Mouse (Mus musculus): Measurements from ENCODE around the gene Arhgap9.

Gene Arhgap9

DNA sequence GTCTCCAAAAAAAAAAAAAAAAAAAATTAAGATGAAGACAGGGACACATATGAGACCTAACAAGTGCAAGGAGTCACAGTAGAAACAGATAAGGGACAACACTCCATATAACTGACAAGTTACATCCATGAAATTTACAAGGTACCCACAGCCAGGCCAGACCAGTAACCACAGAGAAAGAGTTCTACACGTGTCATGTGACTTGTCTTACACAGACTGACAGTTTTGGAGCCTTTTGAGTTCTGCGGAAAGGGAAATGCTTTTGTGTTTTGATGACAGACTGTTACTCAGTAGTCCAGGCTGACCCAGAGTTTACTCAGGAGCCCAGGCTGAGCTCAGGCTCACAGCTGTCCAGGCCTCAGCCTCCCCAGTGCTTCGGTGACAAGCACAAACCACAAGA lies 21.3 kb downstream of the Arhgap9 start:
- DNase-seq (ENCODE audit: low spot score in 2 of 2), result no peak

DNA sequence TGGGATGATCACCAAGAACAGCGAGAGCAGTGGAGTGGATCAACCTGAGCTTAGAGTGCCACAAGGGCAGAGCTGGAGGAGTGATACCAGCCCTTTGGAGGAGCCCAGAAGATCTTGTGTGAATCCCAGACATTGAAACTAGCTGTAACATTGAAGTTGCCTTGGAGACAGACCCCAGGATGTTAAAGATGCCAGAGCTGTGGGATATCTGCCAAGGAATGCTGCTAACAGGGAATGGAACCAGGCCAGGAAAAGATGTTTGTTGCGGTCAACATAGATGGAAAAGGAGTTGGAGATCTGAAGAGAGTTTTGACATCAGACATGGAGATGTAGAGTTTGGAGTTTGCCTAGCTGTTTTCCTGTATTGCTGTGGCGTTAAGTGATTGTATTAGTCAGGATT lies 24.4 kb downstream of the Arhgap9 start:
- DNase-seq (ENCODE audit: low spot score in 2 of 2), result no peak

DNA sequence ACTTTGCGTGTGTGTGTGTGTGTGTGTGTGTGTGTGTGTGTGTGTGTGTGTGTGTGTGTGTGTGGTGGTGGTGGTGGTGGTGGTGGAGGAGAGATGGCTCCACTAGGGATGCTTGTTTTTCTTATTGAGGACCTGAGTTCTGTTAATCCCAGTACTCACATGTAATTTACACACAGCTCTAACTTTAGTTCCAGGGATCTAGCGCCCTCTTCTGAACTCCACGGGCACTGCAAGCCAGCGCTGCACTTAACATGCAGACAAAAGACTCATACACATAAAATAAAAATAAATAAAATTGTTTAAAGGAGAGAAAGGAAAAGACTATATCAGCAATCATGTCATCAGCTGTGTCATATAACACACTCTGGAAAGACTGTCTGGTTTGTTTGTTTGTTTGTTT lies 27.2 kb downstream of the Arhgap9 start:
- no peak for DNase-seq (ENCODE audit: low spot score in 2 of 2)

DNA sequence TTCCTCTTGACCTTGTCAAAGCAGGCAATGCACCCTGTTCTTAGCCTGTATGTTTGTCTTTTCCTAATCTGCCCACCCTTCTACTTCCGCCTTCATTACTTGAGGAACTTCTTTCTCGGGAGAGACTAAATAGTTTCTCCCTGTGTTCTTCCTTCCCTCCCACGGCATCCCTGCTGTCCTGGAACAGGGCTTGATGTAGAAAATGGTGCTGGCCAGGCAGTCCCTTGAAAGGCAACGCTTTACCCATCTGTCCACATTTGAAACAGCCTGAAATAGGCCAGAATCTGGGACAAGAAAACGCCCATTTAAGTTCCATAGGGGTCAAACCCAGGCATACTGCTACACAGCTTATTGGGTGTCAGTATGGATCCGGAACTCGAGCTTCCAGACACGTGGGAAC lies 28.0 kb downstream of the Arhgap9 start:
- DNase-seq (ENCODE audit: low spot score in 2 of 2), result no peak

DNA sequence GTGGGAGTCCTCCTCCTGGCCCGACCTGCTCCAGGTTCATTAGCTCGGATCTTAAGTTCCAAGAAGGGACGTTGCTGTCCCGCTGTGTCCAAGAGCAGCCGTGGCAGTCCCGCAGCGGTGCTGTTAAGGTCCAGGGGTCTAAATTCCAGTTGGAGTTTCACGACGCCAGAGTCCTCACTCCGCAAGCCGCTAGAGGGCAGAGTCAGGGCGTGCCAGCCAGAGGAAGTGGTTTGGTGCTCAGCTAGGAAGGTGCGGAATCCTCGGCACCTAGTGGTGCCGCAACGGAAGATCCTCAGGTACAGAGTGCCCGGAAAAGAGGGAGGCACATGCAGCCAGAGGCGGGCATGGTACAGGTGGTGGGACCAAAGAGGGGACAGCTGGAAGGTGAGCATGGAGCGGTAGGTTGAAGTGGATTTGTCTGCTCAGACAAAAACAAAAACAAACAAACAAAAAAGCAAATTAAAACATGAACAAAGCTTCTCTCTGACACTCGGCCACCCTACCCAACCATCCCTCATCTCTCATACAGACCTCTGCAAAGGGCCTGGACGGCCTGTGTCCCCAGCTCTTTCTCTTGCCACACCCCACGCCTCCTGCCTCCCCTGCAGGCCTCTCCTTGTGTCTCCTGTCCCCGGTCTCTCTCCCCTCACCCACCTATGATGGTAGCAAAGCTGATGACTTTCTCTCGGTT lies 29.0 kb downstream of the Arhgap9 start:
- peak in 1 of 2 experiments; percentile 44 for DNase-seq (ENCODE audit: low spot score in 2 of 2)

DNA sequence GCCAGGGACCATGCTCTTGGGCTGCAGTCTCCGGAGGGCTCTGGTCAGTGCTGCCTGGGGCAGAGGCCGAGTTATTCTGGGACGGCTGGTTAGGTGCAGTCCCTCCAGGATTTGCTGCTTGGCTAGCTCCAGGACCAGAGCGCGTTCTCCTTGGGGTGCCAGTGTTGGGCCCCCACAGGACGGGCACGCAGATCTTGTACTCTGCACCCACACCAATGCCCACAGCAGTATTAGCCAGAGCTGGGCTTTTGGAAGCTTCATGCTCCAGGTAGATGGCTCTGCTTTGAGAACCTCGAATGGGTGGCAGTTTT lies 29.5 kb downstream of the Arhgap9 start:
- DNase-seq (ENCODE audit: low spot score in 2 of 2), result no peak

DNA sequence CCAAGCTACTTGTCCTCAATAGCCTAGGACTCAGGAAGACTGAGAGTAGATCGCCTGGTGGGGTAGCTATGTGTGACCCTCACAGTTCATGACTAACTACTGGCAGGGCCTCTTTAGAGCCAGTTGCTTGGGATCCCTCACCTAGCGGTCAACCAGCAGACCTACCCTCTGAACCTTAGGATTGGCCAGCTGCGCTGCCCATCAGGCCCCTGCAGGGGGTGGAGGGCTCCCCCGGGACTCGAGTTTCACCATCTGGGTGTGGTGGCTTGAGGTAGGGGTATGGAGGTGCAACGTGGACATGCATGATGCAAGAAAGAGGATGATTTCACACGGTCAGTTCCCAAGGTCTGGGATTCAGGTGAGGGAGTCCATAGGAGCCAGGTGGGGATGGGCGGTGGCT lies 30.0 kb downstream of the Arhgap9 start:
- DNase-seq (ENCODE audit: low spot score in 2 of 2), result no peak

DNA sequence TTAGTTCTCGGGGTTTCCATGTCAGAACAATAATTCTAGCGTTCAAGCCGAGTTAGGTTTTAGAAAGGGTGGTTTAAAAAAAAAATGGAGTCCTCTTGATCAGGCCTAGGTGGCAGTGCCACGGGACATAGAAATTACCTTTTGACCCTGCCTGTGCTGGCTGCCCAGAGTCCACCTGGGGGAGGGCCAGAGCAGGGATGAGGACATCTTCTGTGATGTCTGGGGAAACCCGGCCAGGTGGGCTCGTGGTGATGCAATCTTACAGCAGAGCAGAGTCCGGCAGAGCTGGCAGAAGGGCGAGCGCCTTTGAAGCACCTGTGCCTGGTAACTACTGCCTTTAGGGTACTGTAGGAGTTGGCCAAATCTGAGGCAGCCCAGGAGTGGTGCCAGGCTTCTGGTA lies 30.4 kb downstream of the Arhgap9 start:
- no peak for DNase-seq (ENCODE audit: low spot score in 2 of 2)

DNA sequence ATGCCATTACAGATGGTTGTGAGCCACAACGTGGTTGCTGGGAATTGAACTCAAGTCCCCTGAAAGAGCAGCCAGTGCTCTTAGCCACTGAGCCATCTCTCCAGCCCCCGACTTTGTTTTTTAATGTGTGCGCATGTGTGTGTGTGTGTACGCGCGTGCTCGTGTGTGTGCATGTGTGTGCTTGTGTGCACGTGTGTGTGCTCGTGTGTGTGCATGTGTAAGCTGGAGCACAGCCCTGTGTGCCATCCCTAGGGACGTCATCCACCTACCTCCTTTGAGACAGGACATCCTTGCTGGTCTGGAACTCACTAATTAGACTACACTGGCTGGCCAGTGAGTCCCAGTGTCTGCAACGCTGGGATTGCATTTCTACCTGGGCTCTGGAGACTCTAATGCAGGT lies 31.0 kb downstream of the Arhgap9 start:
- DNase-seq (ENCODE audit: low spot score in 2 of 2), result no peak

DNA sequence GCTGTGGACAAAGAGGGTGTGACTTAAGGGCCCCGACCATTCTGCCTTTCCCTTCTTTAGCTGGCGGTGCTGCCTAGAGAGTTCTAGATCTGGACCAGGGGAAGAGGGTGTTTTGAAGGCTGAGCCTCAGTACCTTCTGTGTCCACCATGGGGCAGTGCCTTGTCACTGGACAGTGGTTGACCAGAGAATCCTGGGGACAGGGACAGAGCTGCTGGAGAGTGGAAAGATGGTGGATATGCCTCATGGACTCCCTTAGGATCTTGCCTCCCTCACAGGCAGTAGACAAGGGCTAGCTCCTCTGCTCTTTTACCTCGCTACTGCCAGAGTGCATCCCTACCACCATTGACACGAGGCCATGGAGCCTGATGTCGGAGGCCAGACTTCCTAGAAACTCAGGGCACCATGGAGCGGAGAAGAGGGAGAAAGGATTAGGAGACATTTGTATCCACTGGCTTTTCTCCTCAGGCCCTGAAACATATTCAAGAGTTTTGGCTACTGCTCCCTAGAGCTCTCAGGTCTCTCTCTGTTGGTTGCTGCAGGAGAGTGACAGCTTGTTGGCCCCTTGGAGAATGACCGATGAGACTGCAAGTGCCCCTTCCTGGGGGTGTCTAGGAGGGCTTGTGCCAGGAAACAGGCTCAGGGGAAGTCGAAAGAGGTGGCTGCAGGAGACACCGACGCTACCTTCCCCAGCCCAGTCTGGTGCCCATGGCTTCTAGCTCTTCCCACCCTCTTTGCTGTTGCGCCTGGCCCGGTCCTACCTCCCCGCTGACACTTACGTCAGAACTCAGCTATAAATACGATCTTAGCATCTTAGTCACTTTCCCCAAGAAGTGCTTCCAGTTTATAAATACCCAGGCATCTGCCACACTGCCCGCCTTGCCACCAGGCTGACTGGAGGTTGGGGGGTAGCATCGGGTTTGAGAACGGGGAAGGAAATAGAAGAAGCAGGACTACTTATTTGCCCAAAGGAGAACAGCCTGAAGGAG lies 32.4 kb downstream of the Arhgap9 start, which contains the start of gene Inhbe:
Gene Inhbe (minus strand): TSS at position 503 of the 987 bp plus-strand sequence.
- peak; percentile 37 to 55 for DNase-seq (ENCODE audit: low spot score in 2 of 2)

DNA sequence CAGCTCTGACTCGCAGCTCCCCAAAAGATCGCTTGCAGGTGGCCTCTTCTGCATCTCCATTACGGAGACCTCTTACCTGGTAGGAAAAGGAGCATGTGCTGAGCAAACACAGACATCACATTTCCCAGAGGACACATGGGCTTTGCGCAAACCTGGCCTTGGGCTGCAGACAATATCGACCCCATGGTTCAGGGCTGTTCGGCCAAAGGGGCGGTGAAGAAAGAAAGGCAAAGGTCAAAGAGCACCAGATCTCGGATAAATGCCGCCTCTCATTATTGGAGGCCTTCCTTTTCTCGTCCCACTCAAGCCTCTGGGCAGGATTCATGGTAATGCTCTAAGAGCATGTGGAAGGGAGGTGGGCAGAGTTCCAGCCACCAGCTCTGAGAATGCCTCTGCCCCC lies 33.6 kb downstream of the Arhgap9 start:
- no peak for DNase-seq (ENCODE audit: low spot score in 2 of 2)

DNA sequence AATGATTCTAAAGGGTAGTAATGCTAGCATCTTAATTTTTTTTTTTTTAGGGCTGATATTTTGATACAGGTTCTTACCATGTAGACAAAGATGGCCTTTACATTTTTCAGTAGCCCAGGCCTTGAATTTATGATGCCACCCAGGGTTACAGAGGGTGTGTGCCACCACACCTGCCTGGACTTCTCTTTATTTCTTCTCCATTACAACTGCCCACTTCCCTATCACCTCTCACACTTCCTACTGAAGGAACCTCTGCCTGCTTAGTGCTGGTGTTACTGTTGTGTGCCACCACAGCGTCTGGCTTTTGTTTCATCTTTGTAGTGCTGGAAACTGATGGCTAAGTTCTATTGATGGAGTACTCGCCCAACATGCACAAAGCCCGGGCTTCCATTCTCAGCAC lies 39.0 kb downstream of the Arhgap9 start:
- no peak for DNase-seq (ENCODE audit: low spot score in 2 of 2)

DNA sequence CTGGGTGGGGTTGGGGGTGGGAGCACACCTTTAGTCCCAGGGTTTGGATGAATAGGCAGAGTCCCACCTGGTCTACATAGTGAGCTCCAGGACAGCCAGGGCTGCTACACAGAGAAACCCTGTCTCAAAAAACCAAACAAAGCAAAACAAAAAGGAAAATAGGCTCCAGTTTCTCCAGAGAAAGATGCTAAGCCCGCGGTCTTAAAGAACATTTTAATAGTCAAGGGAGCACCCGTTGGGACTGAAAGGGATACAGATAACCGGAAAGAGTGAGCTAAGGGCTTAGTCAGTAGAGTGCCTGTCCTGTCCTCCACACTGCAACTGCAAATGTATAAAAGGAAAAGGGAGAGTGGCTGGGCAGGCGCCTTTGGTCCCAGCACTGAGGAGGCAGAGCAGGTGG lies 45.4 kb downstream of the Arhgap9 start:
- no peak for DNase-seq (ENCODE audit: low spot score in 2 of 2)

DNA sequence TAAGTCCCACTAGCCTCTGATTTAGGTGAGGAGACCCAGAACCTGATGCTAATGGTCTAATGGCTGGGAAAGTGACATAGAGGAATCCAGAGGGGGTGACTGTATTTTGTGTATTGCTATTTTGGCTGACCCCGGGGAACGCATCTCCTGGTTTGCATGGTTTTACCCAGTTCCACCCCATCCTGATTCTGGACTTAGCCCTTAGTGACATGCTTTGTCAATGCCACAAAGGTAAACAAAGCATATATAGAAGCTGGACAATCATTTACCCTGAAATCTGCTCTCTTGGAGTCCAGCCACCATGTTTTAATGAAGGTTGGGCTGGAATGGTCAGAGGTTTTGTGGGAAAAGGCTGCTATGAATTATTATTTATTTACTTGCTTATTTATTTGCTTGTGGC lies 46.5 kb downstream of the Arhgap9 start:
- no peak for DNase-seq (ENCODE audit: low spot score in 2 of 2)

DNA sequence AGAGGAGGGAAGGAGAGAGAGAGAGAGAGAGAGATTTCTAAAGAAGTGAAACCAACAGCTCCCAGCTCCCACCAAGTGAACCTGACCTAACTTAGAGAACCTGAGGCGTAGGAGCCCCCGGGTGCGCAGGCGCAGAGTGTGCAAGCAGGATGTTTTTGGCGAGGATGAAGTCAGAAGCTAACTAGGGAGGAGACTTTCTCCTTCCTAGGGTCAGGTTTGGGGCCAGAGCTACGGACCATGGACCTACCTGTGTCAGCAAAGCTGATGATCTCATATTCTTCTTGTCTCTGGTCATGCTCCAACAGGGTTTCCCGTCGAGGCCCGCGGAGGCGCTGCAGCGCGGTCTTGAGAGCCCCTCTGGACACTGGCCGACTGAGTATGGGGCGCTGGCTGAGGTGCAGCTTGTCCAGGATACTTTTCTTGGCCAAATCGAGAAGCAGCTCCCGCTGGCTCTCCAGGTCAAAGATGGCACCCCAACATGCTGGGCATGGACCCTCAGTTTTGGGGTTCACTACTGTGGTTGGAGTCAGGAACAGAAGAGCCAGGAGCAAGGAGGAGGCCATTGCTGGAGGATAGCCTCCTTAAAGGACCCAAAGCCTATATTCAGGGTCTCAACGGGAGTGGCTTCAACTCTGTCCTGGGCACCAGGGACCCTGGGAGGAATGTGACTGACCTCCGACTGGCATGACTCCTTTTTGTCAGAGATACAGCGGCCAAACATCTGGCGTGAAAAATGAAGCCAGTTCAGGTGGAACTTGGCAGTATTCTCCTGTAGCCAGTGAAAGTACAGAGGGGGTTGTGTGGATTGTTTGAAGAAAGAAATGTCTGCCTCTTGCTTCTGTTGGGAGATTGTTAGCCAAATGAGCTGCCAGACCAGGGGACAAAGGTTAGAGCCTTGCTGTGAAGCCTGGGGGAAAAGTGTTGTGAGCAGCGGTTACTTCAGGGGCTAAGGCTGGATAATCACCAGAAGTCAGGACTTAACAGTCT lies 48.4 kb downstream of the Arhgap9 start, which contains the start of gene Inhbc:
Gene Inhbc (minus strand): TSS at position 598 of the 987 bp plus-strand sequence.
- DNase-seq (ENCODE audit: low spot score in 2 of 2), result no peak

DNA sequence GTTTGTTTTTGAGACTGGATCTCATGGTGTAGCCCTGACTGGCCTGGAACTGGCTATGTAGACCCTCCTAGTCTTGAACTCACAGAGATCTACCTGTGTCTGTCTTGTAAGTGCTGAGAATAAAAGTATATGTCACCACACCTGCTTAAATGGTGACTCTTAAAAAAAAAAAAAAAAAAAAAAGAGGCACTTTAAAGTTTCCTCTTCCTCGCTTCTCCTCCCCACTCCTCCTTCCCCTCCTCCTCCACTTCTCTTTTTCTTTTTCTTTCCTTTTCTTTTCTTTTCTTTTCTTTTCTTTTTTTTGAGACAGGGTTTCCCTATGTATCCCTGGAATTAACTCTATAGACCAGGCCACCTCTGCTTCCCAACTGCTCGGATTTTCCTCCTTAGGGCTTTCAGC lies 49.3 kb downstream of the Arhgap9 start:
- no peak for DNase-seq (ENCODE audit: low spot score in 2 of 2)

DNA sequence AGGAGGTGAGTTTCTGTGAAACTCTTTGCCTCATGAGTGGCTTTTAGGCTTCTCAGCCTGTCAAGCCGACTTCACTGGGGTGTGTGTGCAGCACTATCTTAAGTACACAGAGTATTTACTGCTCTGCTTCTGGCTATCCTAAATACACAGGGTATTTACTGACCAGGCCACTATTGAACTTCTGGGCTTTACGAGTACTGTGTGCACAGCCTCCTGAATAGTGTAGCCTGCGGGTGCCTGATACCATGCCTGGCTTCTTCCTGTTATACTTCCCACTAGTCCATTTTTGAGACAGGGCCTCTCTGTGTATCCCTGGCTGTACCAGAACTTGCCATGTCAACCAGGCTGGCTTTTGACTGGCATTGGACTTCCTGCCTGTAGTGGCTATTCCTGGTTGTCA lies 55.9 kb downstream of the Arhgap9 start:
- DNase-seq (ENCODE audit: low spot score in 2 of 2), result no peak
